Mouse (Mus musculus) brain, adult 10 weeks (tissue): ENCODE data around the gene Ankzf1. TPM values are rescaled to one million over a fixed set of nuclear protein-coding genes. Genes with fewer than 3 reads are reported as not detected.

Experiments used
- polyA plus RNA-seq: library from polyadenylated mRNA; stranded (reverse); fragments of 350-450 nt; fragmentation: Illumina TruSeq; extraction: RNeasy Lipid Tissue Mini Kit (QIAGEN cat#74804); gene quantifications from one replicate; pipeline ENCODE4 v1.2.3, GENCODE M21; 2015; ENCODE audit warnings: low read depth, low replicate concordance

The Ankzf1 gene
- 23.9 TPM for polyA plus RNA-seq

GRCm38 (mm10) chr1:75191622-75192402, at the start of gene Ankzf1, which contains the start of gene Atg9a:
Ankzf1 (plus strand) TSS chr1:75192151.
Atg9a (minus strand) TSS chr1:75192196.

DNA sequence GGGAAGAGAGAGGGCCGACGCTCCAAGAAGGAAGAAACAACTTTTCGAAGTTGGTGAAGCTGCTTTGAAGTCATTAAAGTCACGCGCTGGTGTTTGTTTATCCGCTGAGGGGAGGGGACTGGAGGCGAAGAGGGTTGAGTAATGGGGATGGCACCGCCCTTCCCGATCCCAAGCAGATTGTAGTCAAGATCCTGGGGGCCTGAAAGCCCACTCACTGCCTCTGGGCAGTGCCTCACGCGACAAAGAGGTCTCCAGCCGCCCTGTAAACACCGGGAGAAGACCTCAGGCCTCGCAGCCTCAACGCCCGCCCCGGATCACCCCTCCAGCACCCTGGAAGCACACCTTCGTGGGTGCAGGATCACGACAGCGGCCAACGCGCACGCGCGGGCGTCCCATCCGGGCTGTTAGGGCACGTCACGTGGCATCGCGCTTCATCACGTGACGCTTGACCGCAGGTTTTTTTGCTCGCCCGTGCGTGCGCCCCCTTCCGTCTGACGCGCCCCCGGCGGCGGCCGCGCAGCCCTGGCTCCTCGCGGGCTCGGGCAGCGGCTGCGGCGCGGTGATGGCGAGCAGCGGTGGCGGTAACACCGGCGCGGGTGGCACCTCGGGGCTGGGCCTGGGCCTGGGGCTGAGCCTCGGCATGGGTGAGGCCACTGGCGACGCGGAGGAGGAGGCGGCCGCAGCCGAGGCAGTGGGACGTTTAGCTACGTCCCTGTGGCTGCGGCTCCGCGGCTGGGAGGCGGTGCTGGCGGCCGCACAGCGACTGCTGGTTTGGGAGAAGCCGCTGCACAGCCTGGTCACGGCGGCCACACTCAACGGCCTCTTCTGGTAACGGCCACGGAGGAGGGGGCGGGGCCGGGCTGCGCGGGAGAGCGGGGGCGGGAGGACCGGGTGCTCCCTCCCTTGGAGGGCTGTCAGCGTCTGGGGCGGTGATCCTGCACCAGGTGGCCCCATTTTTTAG, 49.4 kb upstream of the Ankzf1 start, which contains the start of the genes Cnppd1 and Retreg2:
Cnppd1 (minus strand) TSS at position 411 of the 961 bp plus-strand sequence.
Retreg2 (plus strand) TSS at position 478 of the 961 bp plus-strand sequence.

GRCm38 (mm10) chr1:75168472-75169464, 23.2 kb upstream of the Ankzf1 start, which contains the start of gene Zfand2b:
Zfand2b (plus strand) TSS chr1:75168646.

DNA sequence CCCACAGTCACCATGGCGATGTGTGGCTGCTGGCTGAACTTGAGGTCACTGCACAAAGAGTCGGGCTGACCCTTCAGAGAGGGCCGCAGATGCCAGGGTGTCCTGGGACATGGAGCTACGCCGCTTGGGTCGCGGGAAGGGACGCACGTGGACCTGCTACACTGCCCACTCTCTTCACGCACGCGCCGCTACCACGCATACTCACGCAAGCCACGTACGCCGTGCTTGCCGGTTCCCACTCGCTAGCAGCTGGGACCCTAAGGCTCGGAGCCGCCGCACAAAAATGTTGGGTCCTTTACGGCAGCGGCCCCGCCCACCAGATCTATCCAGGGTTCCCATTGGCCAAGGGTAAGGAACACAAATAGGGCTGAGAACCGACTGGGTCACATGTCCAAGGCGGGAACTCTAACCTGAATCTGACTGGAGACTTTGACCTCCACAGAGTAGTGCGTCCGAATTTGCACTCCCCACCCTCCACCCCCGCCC, 11.8 kb upstream of the Ankzf1 start, which contains the start of gene Abcb6:
Abcb6 (minus strand) TSS at position 288 of the 486 bp plus-strand sequence.

DNA sequence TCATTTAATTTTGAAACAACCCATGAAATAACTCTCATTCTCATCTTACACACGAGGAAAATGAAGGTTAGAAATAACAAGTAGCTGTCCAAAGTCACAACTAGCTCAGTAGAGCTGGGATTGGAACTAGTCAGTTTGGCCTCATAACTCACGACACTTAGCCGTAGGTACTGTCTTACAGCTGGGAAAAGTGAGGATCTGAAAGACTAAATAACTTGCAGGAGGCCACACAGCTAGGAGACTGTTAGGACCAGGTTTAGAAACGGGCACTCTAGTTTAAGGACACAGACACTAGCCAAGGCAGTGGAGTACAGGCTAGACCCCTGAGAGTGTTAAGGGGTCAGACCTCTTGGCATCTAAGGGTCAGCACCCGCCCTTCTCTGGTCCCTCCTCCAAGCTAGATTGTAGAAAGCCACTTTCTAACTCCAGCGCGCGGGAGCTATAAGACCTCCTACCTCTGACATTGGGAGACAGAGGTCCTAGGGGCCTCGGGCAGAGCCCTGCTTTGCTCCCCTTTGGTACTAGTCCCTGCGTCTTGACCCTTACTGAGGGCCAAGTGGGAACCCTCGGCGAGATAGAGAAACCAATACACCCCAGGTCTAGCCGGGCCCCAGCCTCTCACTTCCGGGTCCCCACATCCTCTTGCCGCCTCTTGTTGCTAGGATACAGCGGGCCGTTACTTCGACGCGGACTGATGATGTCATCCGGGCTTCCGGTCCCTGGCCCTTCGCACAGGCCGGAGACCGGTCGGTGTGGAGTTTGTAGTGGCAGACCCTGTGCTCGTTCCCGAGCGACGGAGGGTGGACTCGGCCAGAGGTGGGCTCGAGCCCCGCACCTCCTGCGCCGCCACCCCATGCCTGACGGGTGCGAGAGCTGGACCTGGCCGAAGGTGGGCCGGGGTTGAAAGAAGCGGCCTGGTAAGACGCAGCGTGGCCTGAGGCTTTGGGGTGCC, 18.5 kb downstream of the Ankzf1 start, which contains the start of the genes Glb1l and Stk16:
Glb1l (minus strand) TSS at position 678 of the 952 bp plus-strand sequence.
Stk16 (plus strand) TSS at position 703 of the 952 bp plus-strand sequence.

DNA sequence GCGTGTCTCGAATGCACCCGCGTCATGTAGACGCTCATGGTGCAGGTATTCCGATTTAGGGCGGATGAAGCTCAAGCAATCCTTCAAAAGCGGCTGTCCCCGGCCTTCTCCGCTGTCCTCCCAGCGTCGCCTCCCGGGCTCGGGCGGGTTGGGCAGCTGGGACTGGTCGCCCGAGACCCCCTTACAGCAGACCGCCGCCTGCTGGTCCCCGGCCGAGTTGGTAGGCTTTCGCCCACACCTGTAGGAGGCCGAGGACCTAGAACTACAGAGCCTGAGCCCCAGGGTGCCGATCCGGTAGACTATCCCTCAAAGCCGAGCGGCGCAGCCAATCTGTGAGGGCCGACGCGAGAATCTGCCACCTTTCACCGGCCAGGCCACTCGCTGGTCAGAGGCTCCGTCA, 27.6 kb downstream of the Ankzf1 start, which contains the start of gene Tuba4a:
Tuba4a (minus strand) TSS at position 335 of the 400 bp plus-strand sequence.

DNA sequence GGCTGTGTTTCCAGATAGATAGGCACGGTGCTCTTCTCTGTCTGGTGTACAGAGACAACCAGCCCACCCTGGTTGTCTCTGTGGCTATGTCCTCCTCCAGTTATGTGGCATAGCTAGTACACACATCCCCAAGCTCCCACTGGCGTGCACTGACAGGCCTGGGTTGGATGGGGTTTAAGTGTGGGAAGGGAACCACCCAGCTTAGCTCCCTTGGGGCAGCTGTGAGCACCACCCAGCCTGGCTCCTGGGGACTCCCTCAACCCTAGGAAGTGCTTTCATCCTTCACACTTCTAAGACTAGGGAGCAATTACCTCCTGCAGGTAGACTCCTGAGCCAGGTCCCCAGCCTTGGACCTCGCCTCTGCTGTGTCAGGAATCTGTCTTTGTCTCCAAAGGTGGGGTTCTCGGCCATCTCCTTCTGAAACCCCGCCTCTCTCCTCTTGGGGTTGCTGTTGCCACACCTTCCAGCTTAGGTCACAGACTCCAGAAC, 39.8 kb downstream of the Ankzf1 start, which contains the start of gene A630095N17Rik:
A630095N17Rik (minus strand) TSS at position 439 of the 489 bp plus-strand sequence.

DNA sequence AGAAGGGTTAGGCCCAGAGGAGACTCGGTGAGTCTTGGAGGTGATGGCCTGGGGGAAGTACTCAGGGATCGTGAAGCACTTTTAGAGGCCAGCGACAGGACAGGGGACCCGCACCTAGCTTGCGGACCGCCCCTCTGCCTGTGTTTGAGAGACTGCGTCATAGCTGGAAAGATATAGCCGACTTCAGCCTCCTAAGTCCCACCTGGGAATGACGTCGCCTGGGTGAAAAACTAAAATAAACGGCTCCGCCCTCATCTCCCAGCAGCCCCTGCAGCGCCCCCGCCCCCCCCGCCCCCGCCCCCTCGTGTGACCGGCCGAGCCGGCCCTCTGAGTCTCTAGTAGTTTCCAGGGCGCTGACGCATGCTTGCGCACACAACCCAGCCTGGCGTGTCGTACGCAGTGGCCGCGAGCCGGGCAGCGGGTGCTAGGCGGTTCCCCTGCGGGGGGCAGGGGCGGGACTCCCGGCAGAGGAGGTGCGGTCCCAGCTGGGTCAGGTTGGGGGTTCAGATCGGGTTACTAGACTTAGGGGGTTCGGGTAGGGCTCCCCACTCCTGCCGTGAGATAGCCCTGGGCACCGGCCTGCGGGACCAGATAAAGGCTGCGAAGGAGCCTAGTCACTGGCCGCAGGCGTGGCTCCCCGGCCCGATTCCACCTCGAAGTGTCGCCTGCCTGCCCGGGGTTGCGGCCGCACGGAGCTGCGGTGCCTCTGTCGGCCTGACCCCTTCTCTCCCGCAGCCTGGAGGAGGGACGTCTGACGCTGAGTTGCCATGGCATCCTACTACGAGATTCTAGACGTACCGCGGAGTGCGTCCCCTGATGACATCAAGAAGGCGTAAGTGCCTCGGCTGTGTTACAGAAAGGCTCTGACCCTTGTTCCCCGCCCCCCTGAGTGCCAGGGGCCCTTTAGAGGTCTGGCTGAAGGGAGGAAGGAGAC, 44.4 kb downstream of the Ankzf1 start, which contains the start of gene Dnajb2:
Dnajb2 (plus strand) TSS at position 290 of the 934 bp plus-strand sequence.

Other genes starting within 250 kb of the Ankzf1 start
- 0.30 TPM for gene Ihh, start 240.5 kb upstream of the Ankzf1 start, polyA plus RNA-seq
- 2.9 TPM for gene Nhej1, start 67.0 kb upstream of the Ankzf1 start, polyA plus RNA-seq
- gene Slc23a3, start 58.3 kb upstream of the Ankzf1 start, polyA plus RNA-seq = 1.2 TPM
- gene Cnppd1, start 49.4 kb upstream of the Ankzf1 start, polyA plus RNA-seq = 32.5 TPM
- 177 TPM for gene Retreg2, start 49.4 kb upstream of the Ankzf1 start, polyA plus RNA-seq
- gene Zfand2b, start 23.5 kb upstream of the Ankzf1 start, polyA plus RNA-seq = 38.9 TPM
- 16.0 TPM for gene Abcb6, start 11.8 kb upstream of the Ankzf1 start, polyA plus RNA-seq
- 87.2 TPM for gene Atg9a, start within 50 bp of the Ankzf1 start, polyA plus RNA-seq
- gene Glb1l, start 18.7 kb downstream of the Ankzf1 start, polyA plus RNA-seq = 9.7 TPM
- gene Stk16, start 18.7 kb downstream of the Ankzf1 start, polyA plus RNA-seq = 131 TPM
- 815 TPM for gene Tuba4a, start 27.7 kb downstream of the Ankzf1 start, polyA plus RNA-seq
- not detected for gene A630095N17Rik, start 40.0 kb downstream of the Ankzf1 start, polyA plus RNA-seq
- 126 TPM for gene Dnajb2, start 44.3 kb downstream of the Ankzf1 start, polyA plus RNA-seq
- 334 TPM for gene Ptprn, start 72.4 kb downstream of the Ankzf1 start, polyA plus RNA-seq
- 298 TPM for gene Resp18, start 86.3 kb downstream of the Ankzf1 start, polyA plus RNA-seq
- 71.3 TPM for gene Dnpep, start 125.8 kb downstream of the Ankzf1 start, polyA plus RNA-seq
- gene Des, start 168.2 kb downstream of the Ankzf1 start, polyA plus RNA-seq = 2.4 TPM
- 92.7 TPM for gene Speg, start 183.1 kb downstream of the Ankzf1 start, polyA plus RNA-seq
- 61.1 TPM for gene Gmppa, start 243.8 kb downstream of the Ankzf1 start, polyA plus RNA-seq